ENCODE assay signal across 10 mouse cellular contexts in genomic region chr10:95557337-95557828, GRCm38 (mm10). TPM values are rescaled to one million over a fixed set of nuclear protein-coding genes. Genes with fewer than 3 reads are reported as not detected.
DNase-seq lines count a peak whose midpoint lies in the region; ATAC-seq and TF ChIP-seq lines count a peak whose summit lies in the region.
"Had no signal": no experiment of that assay in that cellular context is flagged by ENCODE, and none has a peak within 500 bp of the region (broad histone marks: within the 10 kb centered on the region; RNA-seq: fewer than 3 reads in every experiment).

No protein-coding gene starts in this region.

- TF ChIP-seq CTCF in hindbrain, postnatal 0 days (IDR thresholded peaks at IDR 0.05; ENCODE audit: low read depth): peak; percentile 72
- peak; percentile 19; the same call in 1 of the 2 replicates for TF ChIP-seq CTCF in bone marrow macrophage, adult 2 months (IDR thresholded peaks at IDR 0.05; ENCODE audit: low read depth, low read length)

- H3K36me3 ChIP-seq in hindbrain, postnatal 0 days (ENCODE audit: insufficient read depth, low read length): no peaks in the 10 kb centered on the region
- H3K36me3 ChIP-seq in hindbrain, embryonic 10.5 days: peaks cover 65% of the 10 kb centered on the region
- H3K36me3 ChIP-seq in hindbrain, embryonic 12.5 days: peaks cover 10% of the 10 kb centered on the region; the same call in 1 of the 2 replicates

- no peaks in the 10 kb centered on the region for H3K9me3 ChIP-seq in hindbrain, postnatal 0 days (ENCODE audit: low read length)
- H3K9me3 ChIP-seq in hindbrain, embryonic 10.5 days: no peaks in the 10 kb centered on the region
- no peaks in the 10 kb centered on the region for H3K9me3 ChIP-seq in hindbrain, embryonic 12.5 days (replicated peaks)
- H3K9me3 ChIP-seq: embryonic facial prominence, embryonic 12.5 days; limb, embryonic 15.5 days had no signal

- DNase-seq in hindbrain, postnatal 0 days (ENCODE audit: low spot score): peak; percentile 64
- no peak for DNase-seq in hindbrain, embryonic 10.5 days (ENCODE audit: low spot score)
- peak; percentile 6 to 39 for DNase-seq in CD8-positive naive resting alpha-beta T cell, adult 2 months (ENCODE audit: low read depth in 2 of 2, low spot score in 2 of 2)
- DNase-seq in lung, postnatal 36 days: peak; percentile 72
- DNase-seq in Muller cell, postnatal 12 days (ENCODE audit: inconsistent ontology term): no peak
- no peak for DNase-seq in cerebellum, adult 11-12 months

- no peaks in the 10 kb centered on the region for H3K27me3 ChIP-seq in hindbrain, postnatal 0 days (ENCODE audit: insufficient read depth, low read length)
- H3K27me3 ChIP-seq in hindbrain, embryonic 10.5 days (ENCODE audit: insufficient read depth, poor library complexity, severe bottlenecking): no peaks in the 10 kb centered on the region
- no peaks in the 10 kb centered on the region for H3K27me3 ChIP-seq in hindbrain, embryonic 12.5 days
- H3K27me3 ChIP-seq: embryonic facial prominence, embryonic 12.5 days; limb, embryonic 15.5 days had no signal

- H3K4me3 ChIP-seq in hindbrain, postnatal 0 days (ENCODE audit: low read length): no peak overlapping the region
- no peak overlapping the region for H3K4me3 ChIP-seq in hindbrain, embryonic 10.5 days
- no peak overlapping the region for H3K4me3 ChIP-seq in bone marrow macrophage, adult 2 months (ENCODE audit: insufficient read depth, low read length)
- no peak overlapping the region for H3K4me3 ChIP-seq in hindbrain, embryonic 12.5 days
- H3K4me3 ChIP-seq: embryonic facial prominence, embryonic 12.5 days; limb, embryonic 15.5 days had no signal

- 85% methylated on average over 5 of the region's 5 CpGs for WGBS in hindbrain, postnatal 0 days
- 85% methylated on average over 5 of the region's 5 CpGs for WGBS in hindbrain, embryonic 10.5 days
- 83% methylated on average over 5 of the region's 5 CpGs for WGBS in hindbrain, embryonic 12.5 days

- H3K27ac ChIP-seq in hindbrain, postnatal 0 days: no peak overlapping the region
- no peak overlapping the region for H3K27ac ChIP-seq in hindbrain, embryonic 10.5 days
- no peak overlapping the region for H3K27ac ChIP-seq in bone marrow macrophage, adult 2 months (ENCODE audit: insufficient read depth, low read depth, low read length)
- H3K27ac ChIP-seq in hindbrain, embryonic 12.5 days: no peak overlapping the region
- H3K27ac ChIP-seq: embryonic facial prominence, embryonic 12.5 days; limb, embryonic 15.5 days had no signal

- H3K9ac ChIP-seq in hindbrain, postnatal 0 days (replicated peaks; ENCODE audit: low read length): no peak overlapping the region
- no peak overlapping the region for H3K9ac ChIP-seq in hindbrain, embryonic 12.5 days
- H3K9ac ChIP-seq: embryonic facial prominence, embryonic 12.5 days; limb, embryonic 15.5 days had no signal

- no peak for ATAC-seq in hindbrain, postnatal 0 days
- no peak; the same call in 1 of the 2 replicates for ATAC-seq in hindbrain, embryonic 12.5 days (ENCODE audit: low FRiP score)

- peaks cover 9% of the 10 kb centered on the region; the same call in 1 of the 2 replicates for H3K4me1 ChIP-seq in hindbrain, postnatal 0 days (ENCODE audit: insufficient read depth, low read length)
- peaks cover 30% of the 10 kb centered on the region for H3K4me1 ChIP-seq in hindbrain, embryonic 10.5 days (replicated peaks)
- H3K4me1 ChIP-seq in bone marrow macrophage, adult 2 months (ENCODE audit: control insufficient read depth, insufficient read depth, low read length): peaks cover 6% of the 10 kb centered on the region
- H3K4me1 ChIP-seq in hindbrain, embryonic 12.5 days: peaks cover 19% of the 10 kb centered on the region

- TF ChIP-seq POLR2A in bone marrow macrophage, adult 2 months (IDR thresholded peaks at IDR 0.05; ENCODE audit: borderline replicate concordance, low read depth, low read length): no peak

- H3K4me2 ChIP-seq in hindbrain, postnatal 0 days (ENCODE audit: low read depth, low read length): no peak overlapping the region
- no peak overlapping the region for H3K4me2 ChIP-seq in hindbrain, embryonic 12.5 days (replicated peaks)
- H3K4me2 ChIP-seq: embryonic facial prominence, embryonic 12.5 days; limb, embryonic 15.5 days had no signal

RNA-seq across cellular contexts. Expression of gene Nudt4, which starts 6.6 kb away (rescaled TPM):
- 52.3 and 55.5 TPM in 2 replicates for total RNA-seq in hindbrain, postnatal 0 days (2014; rRNA removed)
- polyA plus RNA-seq in hindbrain, postnatal 0 days (2015; fragmentation: Nextera tagmentation; extraction: Ambion mirVana): 64.3 and 64.7 TPM in 2 replicates
- 76.4 and 86.5 TPM in 2 replicates for polyA plus RNA-seq in hindbrain, embryonic 10.5 days (2016; fragmentation: Nextera tagmentation; extraction: Ambion mirVana)
- 42.5 and 43.1 TPM in 2 replicates for polyA plus RNA-seq in bone marrow macrophage, adult 2 months (2012; ENCODE audit: insufficient read depth, insufficient read length, missing spikeins)
- 123 and 126 TPM in 2 replicates for polyA plus RNA-seq in hindbrain, embryonic 12.5 days (2016; fragmentation: Nextera tagmentation; extraction: Ambion mirVana)

RNA-seq across cellular contexts. Expression of gene Ube2n, which starts 42.4 kb away (rescaled TPM):
- 203 and 208 TPM in 2 replicates for total RNA-seq in hindbrain, postnatal 0 days (2014; rRNA removed)
- polyA plus RNA-seq in hindbrain, postnatal 0 days (2015; fragmentation: Nextera tagmentation; extraction: Ambion mirVana): 315 and 333 TPM in 2 replicates
- 422 and 455 TPM in 2 replicates for polyA plus RNA-seq in hindbrain, embryonic 10.5 days (2016; fragmentation: Nextera tagmentation; extraction: Ambion mirVana)
- polyA plus RNA-seq in bone marrow macrophage, adult 2 months (2012; ENCODE audit: insufficient read depth, insufficient read length, missing spikeins): 116 and 121 TPM in 2 replicates
- polyA plus RNA-seq in hindbrain, embryonic 12.5 days (2016; fragmentation: Nextera tagmentation; extraction: Ambion mirVana): 367 and 390 TPM in 2 replicates

RNA-seq across cellular contexts. Expression of gene Mrpl42, which starts 55.6 kb away (rescaled TPM):
- total RNA-seq in hindbrain, postnatal 0 days (2014; rRNA removed): 126 and 146 TPM in 2 replicates
- 277 and 289 TPM in 2 replicates for polyA plus RNA-seq in hindbrain, postnatal 0 days (2015; fragmentation: Nextera tagmentation; extraction: Ambion mirVana)
- polyA plus RNA-seq in hindbrain, embryonic 10.5 days (2016; fragmentation: Nextera tagmentation; extraction: Ambion mirVana): 360 and 381 TPM in 2 replicates
- polyA plus RNA-seq in bone marrow macrophage, adult 2 months (2012; ENCODE audit: insufficient read depth, insufficient read length, missing spikeins): 88.3 and 96.0 TPM in 2 replicates
- polyA plus RNA-seq in hindbrain, embryonic 12.5 days (2016; fragmentation: Nextera tagmentation; extraction: Ambion mirVana): 246 and 265 TPM in 2 replicates

Comparison
In these comparisons a context has a peak if more than half of its experiments do, and no peak if none do; other contexts are left out.
1. DNase-seq: peak in hindbrain, postnatal 0 days (single experiment), CD8-positive naive resting alpha-beta T cell, adult 2 months (2 of 2) and lung, postnatal 36 days (single experiment); none in hindbrain, embryonic 10.5 days (single experiment), Muller cell, postnatal 12 days (single experiment) and cerebellum, adult 11-12 months (single experiment).